Mouse (Mus musculus) ES-Bruce4 (cell line): ENCODE data around the gene Ppp1r13l. TPM values are rescaled to one million over a fixed set of nuclear protein-coding genes. Genes with fewer than 3 reads are reported as not detected.

ENCODE experiments used
- H3K27ac ChIP-seq: 2 replicates; pipeline ENCODE4 v1.5.1; 2012; ENCODE audit warnings: low read length, inconsistent platforms; ENCODE audit not compliant: insufficient read depth
- H3K27me3 ChIP-seq: 2 replicates; pipeline ENCODE4 v1.6.1; 2012; ENCODE audit warnings: mild to moderate bottlenecking, low read length, inconsistent platforms; ENCODE audit not compliant: control insufficient read depth, poor library complexity, insufficient read depth, severe bottlenecking
- H3K36me3 ChIP-seq: 2 replicates; pipeline ENCODE4 v1.6.1; 2012; ENCODE audit warnings: inconsistent platforms, mild to moderate bottlenecking, low read length, moderate library complexity; ENCODE audit not compliant: control insufficient read depth, poor library complexity, insufficient read depth, severe bottlenecking
- H3K4me1 ChIP-seq: one replicate; pipeline ENCODE4 v1.8.1; 2011; ENCODE audit warnings: low read length; ENCODE audit not compliant: control insufficient read depth, insufficient read depth
- H3K4me3 ChIP-seq: 2 replicates; pipeline ENCODE4 v1.5.1; 2011; ENCODE audit warnings: low read depth, mild to moderate bottlenecking, low read length
- H3K9ac ChIP-seq: 2 replicates; pipeline ENCODE4 v1.6.1; 2012; ENCODE audit warnings: low read depth, mild to moderate bottlenecking, inconsistent platforms; ENCODE audit not compliant: poor library complexity, severe bottlenecking
- H3K9me3 ChIP-seq: replicated peaks from 2 replicates; pipeline ENCODE4 v1.6.1; 2012; ENCODE audit warnings: mild to moderate bottlenecking, low read length, inconsistent platforms; ENCODE audit not compliant: control insufficient read depth, poor library complexity, insufficient read depth, severe bottlenecking
- CTCF ChIP-seq: IDR thresholded peaks from one replicate; pipeline ENCODE4 v1.8.1; 2011; ENCODE audit warnings: low read depth, low read length
- EP300 ChIP-seq: IDR thresholded peaks from 2 replicates; pipeline ENCODE4 v1.6.1; 2011; ENCODE audit warnings: low read depth, low read length; ENCODE audit not compliant: insufficient read depth
- POLR2A ChIP-seq: IDR thresholded peaks from one replicate; pipeline ENCODE4 v1.8.1; 2011; ENCODE audit warnings: low read length; ENCODE audit not compliant: insufficient read depth
- polyA plus RNA-seq: library from polyadenylated mRNA; stranded (reverse); fragments of >200 nt; gene quantifications from 2 replicates; pipeline ENCODE4 v1.2.4, GENCODE M21; 2011; ENCODE audit warnings: low read depth; ENCODE audit not compliant: missing spikeins, insufficient read depth, insufficient read length

The Ppp1r13l gene
- polyA plus RNA-seq, 1 experiment, result 21.9 TPM

GRCm38 (mm10) chr7:19400946-19401345 lies 41.4 kb downstream of the Ppp1r13l start:
- Histone ChIP-seq H3K4me1 (no peaks in the 10 kb centered on the region), H3K9ac (no peak overlapping the region), H3K27ac (no peak overlapping the region), H3K4me3 (no peak overlapping the region), H3K27me3 (no peaks in the 10 kb centered on the region), H3K9me3 (no peaks in the 10 kb centered on the region; the same call in 1 of the 2 replicates), H3K36me3 (no peaks in the 10 kb centered on the region)
- TF ChIP-seq CTCF (peak; percentile 42), EP300 (no peak), POLR2A (no peak)

- no peak for TF ChIP-seq EP300
- no peak for TF ChIP-seq POLR2A
- TF ChIP-seq CTCF, result no peak
- Histone ChIP-seq H3K4me1 (no peaks in the 10 kb centered on the region), H3K36me3 (no peaks in the 10 kb centered on the region), H3K9ac (no peak overlapping the region), H3K27ac (no peak overlapping the region), H3K9me3 (no peaks in the 10 kb centered on the region; the same call in 1 of the 2 replicates), H3K4me3 (no peak overlapping the region), H3K27me3 (no peaks in the 10 kb centered on the region)
Observed at GRCm38 (mm10) chr7:19402535-19403112, 43.1 kb downstream of the Ppp1r13l start.

- no peaks in the 10 kb centered on the region for H3K4me1 ChIP-seq
- peak within 1 kb of the TSS; percentile 92 for H3K4me3 ChIP-seq
- H3K9ac ChIP-seq, result peak within 1 kb of the TSS; percentile 68
- H3K9me3 ChIP-seq, result no peaks in the 10 kb centered on the region; the same call in 1 of the 2 replicates
- H3K27me3 ChIP-seq, result no peaks in the 10 kb centered on the region
- no peak within 1 kb of the TSS for H3K27ac ChIP-seq
- H3K36me3 ChIP-seq, result no peaks in the 10 kb centered on the region
- TF ChIP-seq EP300, result no peak
- no peak for TF ChIP-seq POLR2A
- no peak for TF ChIP-seq CTCF
Observed at GRCm38 (mm10) chr7:19403731-19404296, 44.3 kb downstream of the Ppp1r13l start, which contains the start of gene Klc3. TSS of gene Klc3 (minus strand) at chr7:19404104.

- Histone ChIP-seq H3K36me3 (no peaks in the 10 kb centered on the region), H3K9ac (peak within 1 kb of the TSS; percentile 68), H3K4me3 (peak within 1 kb of the TSS; percentile 92), H3K27ac (no peak within 1 kb of the TSS), H3K4me1 (no peaks in the 10 kb centered on the region), H3K27me3 (no peaks in the 10 kb centered on the region), H3K9me3 (no peaks in the 10 kb centered on the region; the same call in 1 of the 2 replicates)
- no peak for TF ChIP-seq EP300
- TF ChIP-seq CTCF, result no peak
- TF ChIP-seq POLR2A, result no peak
Observed at GRCm38 (mm10) chr7:19404476-19404875, 44.9 kb downstream of the Ppp1r13l start, which contains the start of gene Ckm. TSS of gene Ckm (plus strand) at chr7:19404776.

- H3K4me3 ChIP-seq, result peak overlapping the region; percentile 4; the same call in 1 of the 2 replicates
- H3K4me1 ChIP-seq, result no peaks in the 10 kb centered on the region
- no peak overlapping the region for H3K9ac ChIP-seq
- no peaks in the 10 kb centered on the region for H3K27me3 ChIP-seq
- TF ChIP-seq EP300, result no peak
- TF ChIP-seq POLR2A, result no peak
- peak; percentile 95 for TF ChIP-seq CTCF
- no peaks in the 10 kb centered on the region; the same call in 1 of the 2 replicates for H3K9me3 ChIP-seq
- H3K36me3 ChIP-seq, result no peaks in the 10 kb centered on the region
- no peak overlapping the region for H3K27ac ChIP-seq
Observed at GRCm38 (mm10) chr7:19405417-19405816, 45.9 kb downstream of the Ppp1r13l start.

- Histone ChIP-seq H3K36me3 (no peaks in the 10 kb centered on the region), H3K27ac (no peak overlapping the region), H3K9ac (no peak overlapping the region), H3K9me3 (no peaks in the 10 kb centered on the region), H3K4me3 (no peak overlapping the region), H3K27me3 (no peaks in the 10 kb centered on the region), H3K4me1 (no peaks in the 10 kb centered on the region)
- no peak for TF ChIP-seq EP300
- TF ChIP-seq CTCF, result no peak
- no peak for TF ChIP-seq POLR2A
Observed at GRCm38 (mm10) chr7:19409753-19410152, 50.2 kb downstream of the Ppp1r13l start.
